In the genomic region with DNA sequence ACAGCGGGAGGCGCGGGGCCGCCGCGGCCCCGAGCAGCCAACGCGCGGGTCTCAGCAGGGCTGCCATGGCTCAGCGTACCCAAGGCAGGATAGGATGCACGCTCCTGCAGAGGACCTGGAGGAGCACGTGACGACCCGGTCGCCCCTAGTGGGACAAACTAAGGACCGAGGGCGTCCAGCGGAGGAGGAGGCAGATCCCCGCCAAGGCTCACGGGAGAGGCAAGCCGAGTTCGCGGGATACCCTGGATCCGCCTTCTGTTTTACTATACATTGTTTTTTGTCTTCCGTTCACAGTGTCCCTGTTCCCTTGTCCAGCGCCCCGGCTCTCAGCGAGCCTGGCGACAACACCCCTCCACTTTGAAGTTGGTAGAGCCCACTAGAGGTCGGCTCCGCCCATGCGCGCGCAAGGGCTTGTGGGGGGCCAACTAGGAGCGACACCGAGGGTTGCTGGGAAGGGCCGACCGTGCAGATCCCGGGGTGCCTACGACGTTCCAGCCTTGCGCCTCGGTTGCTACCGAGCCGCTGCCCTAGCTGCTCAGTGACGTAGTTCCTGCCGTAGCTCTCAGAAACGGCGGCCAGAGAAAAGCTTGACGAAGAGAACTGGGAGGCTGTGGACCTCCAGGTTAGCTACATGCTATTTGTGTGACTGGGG, we compare ENCODE assay signal across 8 mouse cellular contexts. TPM values are rescaled to one million over a fixed set of nuclear protein-coding genes. Genes with fewer than 3 reads are reported as not detected.
DNase-seq lines count a peak whose midpoint lies in the region; ATAC-seq and TF ChIP-seq lines count a peak whose summit lies in the region.

Gene Lrpprc, minus strand, starts transcription at position 343 of the 652 bp plus-strand sequence.

- H3K36me3 ChIP-seq in CH12.LX (replicated peaks in 1 of 2; ENCODE audit: control insufficient read depth in 1 of 2, insufficient read depth in 1 of 2, low read length in 1 of 2): peaks cover 17 to 43% of the 10 kb centered on the region in 2 experiments
- no peaks in the 10 kb centered on the region for H3K36me3 ChIP-seq in forebrain, embryonic 11.5 days (ENCODE audit: control insufficient read depth, insufficient read depth, low read length)
- no peaks in the 10 kb centered on the region for H3K36me3 ChIP-seq in heart, embryonic 16.5 days (ENCODE audit: control insufficient read depth, insufficient read depth)
- peaks cover 20% of the 10 kb centered on the region; the same call in 1 of the 2 replicates for H3K36me3 ChIP-seq in liver, embryonic 15.5 days (replicated peaks)
- H3K36me3 ChIP-seq in neural tube, embryonic 12.5 days: peaks cover 2% of the 10 kb centered on the region; the same call in 1 of the 2 replicates

- ATAC-seq in forebrain, embryonic 11.5 days (replicated peaks; ENCODE audit: low FRiP score): peak; percentile 98
- peak; percentile 99 for ATAC-seq in heart, embryonic 16.5 days (replicated peaks; ENCODE audit: extremely low read depth, insufficient read depth, low FRiP score)
- peak; percentile 97 for ATAC-seq in liver, embryonic 15.5 days (ENCODE audit: insufficient read depth)
- peak; percentile 99 for ATAC-seq in neural tube, embryonic 12.5 days (ENCODE audit: low FRiP score, low read depth)

- in situ Hi-C loops in CH12.LX (cut with MboI; ENCODE audit: low pct_ligation_motif_present, low pct_unique_long_range_greater_than_20kb, low sequenced_read_pairs): no loop called here

- TF ChIP-seq CTCF in CH12.LX (conservative IDR thresholded peaks at IDR 0.05 in 1 of 2, IDR thresholded peaks at IDR 0.05 in 1 of 2; ENCODE audit: low read depth in 2 of 2, low read length in 2 of 2): no peak

- dilution Hi-C loops in CH12.LX (cut with MboI; ENCODE audit: extremely low pct_ligation_motif_present, extremely low pct_unique_long_range_greater_than_20kb, low sequenced_read_pairs): no loop called here

- peaks cover 47% of the 10 kb centered on the region for H3K79me2 ChIP-seq in CH12.LX (replicated peaks; ENCODE audit: control insufficient read depth, extremely low read depth, insufficient read depth, poor library complexity, severe bottlenecking)

- TF ChIP-seq POLR2A in CH12.LX (IDR thresholded peaks at IDR 0.05; ENCODE audit: low read depth, low read length): peak; percentile 75

- under 1% methylated on average over 49 of the region's 51 CpGs for WGBS in forebrain, embryonic 11.5 days
- WGBS in heart, embryonic 16.5 days: under 1% methylated on average over 51 of the region's 51 CpGs
- WGBS in liver, embryonic 15.5 days (ENCODE audit: insufficient replicate concordance): under 1% methylated on average over 51 of the region's 51 CpGs
- under 1% methylated on average over 51 of the region's 51 CpGs for WGBS in neural tube, embryonic 12.5 days

- peak within 1 kb of the TSS; percentile 79 for H3K9ac ChIP-seq in CH12.LX (ENCODE audit: insufficient read depth, low read depth)
- peak within 1 kb of the TSS; percentile 77 for H3K9ac ChIP-seq in forebrain, embryonic 11.5 days (ENCODE audit: low read length)
- peak within 1 kb of the TSS; percentile 93 for H3K9ac ChIP-seq in heart, embryonic 16.5 days (ENCODE audit: low read length)
- H3K9ac ChIP-seq in liver, embryonic 15.5 days: peak within 1 kb of the TSS; percentile 84
- peak within 1 kb of the TSS; percentile 91 for H3K9ac ChIP-seq in neural tube, embryonic 12.5 days

- no peaks in the 10 kb centered on the region for H3K9me3 ChIP-seq in CH12.LX (replicated peaks; ENCODE audit: low read length)
- no peaks in the 10 kb centered on the region for H3K9me3 ChIP-seq in forebrain, embryonic 11.5 days (ENCODE audit: control insufficient read depth, low read length)
- no peaks in the 10 kb centered on the region for H3K9me3 ChIP-seq in heart, embryonic 16.5 days (replicated peaks; ENCODE audit: control insufficient read depth, low read length)
- no peaks in the 10 kb centered on the region for H3K9me3 ChIP-seq in liver, embryonic 15.5 days (replicated peaks)
- H3K9me3 ChIP-seq in neural tube, embryonic 12.5 days: no peaks in the 10 kb centered on the region

- DNase-seq in CH12.LX (ENCODE audit: extremely low read depth): peak; percentile 92
- DNase-seq in c-Kit-positive CD71-positive TER-119-negative erythroid progenitor cells, embryonic 14.5 days (ENCODE audit: low read depth): peak; percentile 85
- DNase-seq in forebrain, embryonic 11.5 days (ENCODE audit: low spot score): peak; percentile 98
- DNase-seq in kidney, postnatal 36 days: peak; percentile 95 to 96
- DNase-seq in telencephalon, adult 2 months (ENCODE audit: low read depth, low spot score): peak; percentile 95

- no peaks in the 10 kb centered on the region for H3K27me3 ChIP-seq in CH12.LX (replicated peaks)
- no peaks in the 10 kb centered on the region for H3K27me3 ChIP-seq in forebrain, embryonic 11.5 days (ENCODE audit: control insufficient read depth, insufficient read depth, low read length)
- H3K27me3 ChIP-seq in heart, embryonic 16.5 days (ENCODE audit: control insufficient read depth, insufficient read depth, low read length): no peaks in the 10 kb centered on the region
- no peaks in the 10 kb centered on the region for H3K27me3 ChIP-seq in liver, embryonic 15.5 days
- H3K27me3 ChIP-seq in neural tube, embryonic 12.5 days (replicated peaks): no peaks in the 10 kb centered on the region

- peaks cover 9 to 35% of the 10 kb centered on the region in 2 experiments for H3K4me1 ChIP-seq in CH12.LX (ENCODE audit: control insufficient read depth in 1 of 2, insufficient read depth in 2 of 2)
- peaks cover 3% of the 10 kb centered on the region for H3K4me1 ChIP-seq in forebrain, embryonic 11.5 days (replicated peaks; ENCODE audit: control insufficient read depth, insufficient read depth, low read length)
- H3K4me1 ChIP-seq in heart, embryonic 16.5 days (ENCODE audit: control insufficient read depth, insufficient read depth, low read length): peaks cover 18% of the 10 kb centered on the region
- peaks cover 54% of the 10 kb centered on the region for H3K4me1 ChIP-seq in liver, embryonic 15.5 days (replicated peaks)
- H3K4me1 ChIP-seq in neural tube, embryonic 12.5 days: peaks cover 9% of the 10 kb centered on the region

- no peak for TF ChIP-seq RAD21 in CH12.LX (IDR thresholded peaks at IDR 0.05; ENCODE audit: low read depth, low read length)

- no peak for TF ChIP-seq EP300 in CH12.LX (IDR thresholded peaks at IDR 0.05; ENCODE audit: low read length)

- H3K27ac ChIP-seq in CH12.LX (ENCODE audit: insufficient read depth, low read depth): peak within 1 kb of the TSS; percentile 28; the same call in 1 of the 2 replicates
- H3K27ac ChIP-seq in forebrain, embryonic 11.5 days (ENCODE audit: low read depth, low read length): peak within 1 kb of the TSS; percentile 37; the same call in 1 of the 2 replicates
- H3K27ac ChIP-seq in heart, embryonic 16.5 days (ENCODE audit: low read length): peak within 1 kb of the TSS; percentile 74
- H3K27ac ChIP-seq in liver, embryonic 15.5 days (replicated peaks): peak within 1 kb of the TSS; percentile 90
- no peak within 1 kb of the TSS for H3K27ac ChIP-seq in neural tube, embryonic 12.5 days

- H3K4me3 ChIP-seq in CH12.LX (replicated peaks in 1 of 3; ENCODE audit: low read depth in 2 of 3, low read length in 2 of 3, poor library complexity in 1 of 3): peak within 1 kb of the TSS; percentile 85 to 99 (median 92)
- H3K4me3 ChIP-seq in forebrain, embryonic 11.5 days (ENCODE audit: low read depth, low read length): peak within 1 kb of the TSS; percentile 83
- H3K4me3 ChIP-seq in heart, embryonic 16.5 days (ENCODE audit: low read length): peak within 1 kb of the TSS; percentile 98
- H3K4me3 ChIP-seq in liver, embryonic 15.5 days (replicated peaks): peak within 1 kb of the TSS; percentile 98
- H3K4me3 ChIP-seq in neural tube, embryonic 12.5 days: peak within 1 kb of the TSS; percentile 98

- peak within 1 kb of the TSS; percentile 92 for H3K4me2 ChIP-seq in CH12.LX (ENCODE audit: insufficient read depth, low read depth, poor library complexity, severe bottlenecking)
- peak within 1 kb of the TSS; percentile 86 for H3K4me2 ChIP-seq in forebrain, embryonic 11.5 days (ENCODE audit: low read depth, low read length, severe bottlenecking)
- H3K4me2 ChIP-seq in heart, embryonic 16.5 days (ENCODE audit: low read depth, low read length): peak within 1 kb of the TSS; percentile 93
- peak within 1 kb of the TSS; percentile 90 for H3K4me2 ChIP-seq in liver, embryonic 15.5 days
- peak within 1 kb of the TSS; percentile 84 for H3K4me2 ChIP-seq in neural tube, embryonic 12.5 days (replicated peaks)

TF ChIP-seq in CH12.LX, 34 proteins besides CTCF, POLR2A, EP300 and RAD21 (continues in another document):
- TF ChIP-seq POLR2AphosphoS2 (IDR thresholded peaks at IDR 0.05; ENCODE audit: low read depth, low read length) (peak; percentile 37; the same call in 1 of the 2 replicates), MXI1 (IDR thresholded peaks at IDR 0.05; ENCODE audit: low read depth, low read length) (peak; percentile 98), RCOR1 (conservative IDR thresholded peaks at IDR 0.05; ENCODE audit: low read depth, low read length) (no peak), PAX5 (IDR thresholded peaks at IDR 0.05; ENCODE audit: low read length) (no peak), USF1 (IDR thresholded peaks at IDR 0.05; ENCODE audit: low read depth, low read length) (peak; percentile 89), ZC3H11A (IDR thresholded peaks at IDR 0.05; ENCODE audit: low read depth, low read length) (no peak), CHD2 (IDR thresholded peaks at IDR 0.05; ENCODE audit: low read length) (peak; percentile 42; the same call in 1 of the 2 replicates), UBTF (IDR thresholded peaks at IDR 0.05; ENCODE audit: low read depth, low read length) (no peak), GABPA (IDR thresholded peaks at IDR 0.05; ENCODE audit: insufficient replicate concordance, low read depth, low read length) (peak; percentile 54; the same call in 1 of the 2 replicates), ZMIZ1 (IDR thresholded peaks at IDR 0.05; ENCODE audit: low read depth, low read length) (0 out of 2 replicates have a peak, but pooled peaks have one; percentile 55), SIN3A (IDR thresholded peaks at IDR 0.05; ENCODE audit: low read length) (peak; percentile 98), USF2 (conservative IDR thresholded peaks at IDR 0.05; ENCODE audit: low read depth, low read length) (peak; percentile 85), TBP (conservative IDR thresholded peaks at IDR 0.05; ENCODE audit: low read depth, low read length) (peak; percentile 61; the same call in 1 of the 2 replicates), KAT2A (IDR thresholded peaks at IDR 0.05; ENCODE audit: insufficient replicate concordance, low read length) (peak; percentile 89; the same call in 1 of the 2 replicates)

RNA-seq across cellular contexts. Expression of gene Lrpprc, which starts in this region (rescaled TPM):
- total RNA-seq in CH12.LX (2012; rRNA removed): 54.4 and 68.1 TPM in 2 replicates
- 65.9 and 73.1 TPM in 2 replicates for total RNA-seq in CH12.LX (2014; rRNA removed)
- 61.4 and 73.8 TPM in 2 replicates for polyA plus RNA-seq in CH12.LX (2012; ENCODE audit: insufficient read length, low read depth)
- polyA plus RNA-seq in forebrain, embryonic 11.5 days (2014; fragmentation: Nextera tagmentation; extraction: Ambion mirVana): 54.3 and 55.9 TPM in 2 replicates
- 68.9 and 77.2 TPM in 2 replicates for polyA plus RNA-seq in heart, embryonic 16.5 days (2015; fragmentation: Nextera tagmentation; extraction: Ambion mirVana)
- polyA plus RNA-seq in liver, embryonic 15.5 days (2015; fragmentation: Nextera tagmentation; extraction: Ambion mirVana): 35.6 and 37.9 TPM in 2 replicates
- 49.0 and 52.9 TPM in 2 replicates for polyA plus RNA-seq in neural tube, embryonic 12.5 days (2016; fragmentation: Nextera tagmentation; extraction: Ambion mirVana)
